Mouse (Mus musculus): ENCODE data around the gene Ifna4. TPM values are rescaled to one million over a fixed set of nuclear protein-coding genes. Genes with fewer than 3 reads are reported as not detected.
"Not testable (repeated sequence)": the region's sequence is repeated elsewhere in the genome, so short reads cannot be mapped to it uniquely, and the experiment has no call there.

The Ifna4 gene
- not detected for total RNA-seq (2021)

DNA sequence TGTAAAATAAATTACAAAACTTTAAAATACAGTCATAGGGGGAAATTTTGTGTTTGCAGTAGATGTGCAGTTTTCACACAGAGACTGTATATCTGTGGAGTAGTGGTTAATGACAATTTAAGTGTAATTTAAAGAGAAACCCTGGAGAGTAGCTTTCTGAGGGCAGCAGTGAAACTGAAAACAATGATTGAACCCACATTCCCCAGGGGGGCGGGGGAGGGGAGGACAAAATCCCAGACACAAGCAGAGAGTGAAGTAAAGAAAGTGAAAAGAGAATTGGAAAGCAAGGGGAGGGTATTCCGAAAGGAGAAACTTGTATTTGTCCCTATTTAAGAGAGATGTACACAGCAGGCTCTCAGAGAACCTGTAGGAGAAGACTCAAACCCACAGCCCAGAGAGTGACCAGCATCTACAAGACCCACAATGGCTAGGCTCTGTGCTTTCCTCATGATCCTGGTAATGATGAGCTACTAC lies at the start of gene Ifna4:
Gene Ifna4 (plus strand): TSS at position 424 of the 474 bp plus-strand sequence.
- intact Hi-C loops (cut with DNase I) = no loop called here

DNA sequence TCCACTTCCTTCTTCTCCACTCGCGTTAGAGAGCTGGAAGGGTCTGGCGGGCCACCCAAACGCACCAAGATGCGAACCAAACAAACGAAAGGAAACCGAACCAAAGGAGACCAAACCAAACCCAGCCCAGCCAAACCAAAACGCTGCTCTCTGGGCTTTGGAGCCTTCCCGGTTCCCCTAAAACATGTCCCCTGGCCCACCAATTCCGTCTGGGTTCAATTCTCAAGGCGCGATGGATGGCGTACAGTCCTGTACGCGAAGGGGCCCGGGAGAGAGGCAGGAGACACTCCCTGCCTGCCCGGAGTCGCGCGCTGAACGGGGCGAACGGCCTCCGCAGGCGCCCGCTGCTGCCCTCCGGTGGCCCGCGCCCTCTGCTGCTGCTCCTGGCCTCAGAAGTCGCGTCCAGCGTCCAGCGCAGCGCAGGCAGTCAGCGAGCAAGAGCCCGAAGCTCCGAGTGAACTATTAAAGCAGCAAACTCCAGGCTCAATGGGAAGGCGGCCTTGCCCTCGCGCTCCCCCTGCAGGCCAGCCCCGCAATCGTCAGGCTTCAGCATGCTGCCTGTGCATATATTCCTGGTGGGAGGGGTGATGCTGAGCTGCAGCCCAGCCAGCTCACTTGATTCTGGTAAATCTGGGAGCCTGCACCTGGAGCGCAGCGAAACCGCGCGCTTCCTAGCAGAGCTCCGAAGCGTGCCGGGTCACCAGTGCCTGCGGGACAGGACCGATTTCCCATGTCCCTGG lies 47.6 kb upstream of the Ifna4 start, which contains the start of gene Gm13275:
Gene Gm13275 (plus strand): TSS at position 552 of the 740 bp plus-strand sequence.
- intact Hi-C loops (cut with DNase I) = not testable (repeated sequence)
- DNase-seq = peak; percentile 67 to 87

More for the DNA sequence above, at the start of gene Ifna4:
- no peak for DNase-seq

DNA sequence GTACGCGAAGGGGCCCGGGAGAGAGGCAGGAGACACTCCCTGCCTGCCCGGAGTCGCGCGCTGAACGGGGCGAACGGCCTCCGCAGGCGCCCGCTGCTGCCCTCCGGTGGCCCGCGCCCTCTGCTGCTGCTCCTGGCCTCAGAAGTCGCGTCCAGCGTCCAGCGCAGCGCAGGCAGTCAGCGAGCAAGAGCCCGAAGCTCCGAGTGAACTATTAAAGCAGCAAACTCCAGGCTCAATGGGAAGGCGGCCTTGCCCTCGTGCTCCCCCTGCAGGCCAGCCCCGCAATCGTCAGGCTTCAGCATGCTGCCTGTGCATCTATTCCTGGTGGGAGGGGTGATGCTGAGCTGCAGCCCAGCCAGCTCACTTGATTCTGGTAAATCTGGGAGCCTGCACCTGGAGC lies 44.6 kb upstream of the Ifna4 start, which contains the start of gene Gm13279:
Gene Gm13279 (plus strand): TSS at position 301 of the 400 bp plus-strand sequence.
- DNase-seq = not testable (repeated sequence)

DNA sequence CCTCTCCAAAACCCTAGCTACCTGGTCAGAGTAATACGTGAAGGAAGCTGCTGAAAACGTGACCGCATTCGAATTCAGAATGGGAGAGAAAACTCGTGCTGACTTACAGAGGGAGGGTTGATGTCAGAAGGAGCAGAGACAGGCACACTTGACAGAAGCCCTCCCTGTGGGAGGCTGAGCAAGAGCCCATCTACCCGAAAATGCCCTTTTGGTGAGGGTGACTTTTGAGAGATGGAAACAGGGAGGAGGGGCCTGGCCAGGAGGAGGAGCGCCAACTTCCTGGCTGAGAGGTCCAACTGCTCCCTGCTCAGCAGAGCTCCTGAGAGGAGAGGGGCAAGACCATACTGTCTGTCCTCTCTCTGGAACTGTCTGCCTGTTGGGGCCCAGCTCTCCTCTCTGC lies 42.3 kb upstream of the Ifna4 start, which contains the start of gene Gm13285:
Gene Gm13285 (plus strand): TSS at position 301 of the 400 bp plus-strand sequence.
- intact Hi-C loops (cut with DNase I); DNase-seq: not testable (repeated sequence)

More for the DNA sequence above, 44.6 kb upstream of the Ifna4 start, which contains the start of gene Gm13279:
- intact Hi-C loops (cut with DNase I) = not testable (repeated sequence)

DNA sequence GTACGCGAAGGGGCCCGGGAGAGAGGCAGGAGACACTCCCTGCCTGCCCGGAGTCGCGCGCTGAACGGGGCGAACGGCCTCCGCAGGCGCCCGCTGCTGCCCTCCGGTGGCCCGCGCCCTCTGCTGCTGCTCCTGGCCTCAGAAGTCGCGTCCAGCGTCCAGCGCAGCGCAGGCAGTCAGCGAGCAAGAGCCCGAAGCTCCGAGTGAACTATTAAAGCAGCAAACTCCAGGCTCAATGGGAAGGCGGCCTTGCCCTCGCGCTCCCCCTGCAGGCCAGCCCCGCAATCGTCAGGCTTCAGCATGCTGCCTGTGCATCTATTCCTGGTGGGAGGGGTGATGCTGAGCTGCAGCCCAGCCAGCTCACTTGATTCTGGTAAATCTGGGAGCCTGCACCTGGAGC lies 38.7 kb upstream of the Ifna4 start, which contains the start of gene Gm13287:
Gene Gm13287 (plus strand): TSS at position 301 of the 400 bp plus-strand sequence.
- DNase-seq; intact Hi-C loops (cut with DNase I): not testable (repeated sequence)

DNA sequence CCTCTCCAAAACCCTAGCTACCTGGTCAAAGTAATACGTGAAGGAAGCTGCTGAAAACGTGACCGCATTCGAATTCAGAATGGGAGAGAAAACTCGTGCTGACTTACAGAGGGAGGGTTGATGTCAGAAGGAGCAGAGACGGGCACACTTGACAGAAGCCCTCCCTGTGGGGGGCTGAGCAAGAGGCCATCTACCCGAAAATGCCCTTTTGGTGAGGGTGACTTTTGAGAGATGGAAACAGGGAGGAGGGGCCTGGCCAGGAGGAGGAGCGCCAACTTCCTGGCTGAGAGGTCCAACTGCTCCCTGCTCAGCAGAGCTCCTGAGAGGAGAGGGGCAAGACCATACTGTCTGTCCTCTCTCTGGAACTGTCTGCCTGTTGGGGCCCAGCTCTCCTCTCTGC lies 36.4 kb upstream of the Ifna4 start, which contains the start of gene Gm13288:
Gene Gm13288 (plus strand): TSS at position 301 of the 400 bp plus-strand sequence.
- intact Hi-C loops (cut with DNase I); DNase-seq: not testable (repeated sequence)

DNA sequence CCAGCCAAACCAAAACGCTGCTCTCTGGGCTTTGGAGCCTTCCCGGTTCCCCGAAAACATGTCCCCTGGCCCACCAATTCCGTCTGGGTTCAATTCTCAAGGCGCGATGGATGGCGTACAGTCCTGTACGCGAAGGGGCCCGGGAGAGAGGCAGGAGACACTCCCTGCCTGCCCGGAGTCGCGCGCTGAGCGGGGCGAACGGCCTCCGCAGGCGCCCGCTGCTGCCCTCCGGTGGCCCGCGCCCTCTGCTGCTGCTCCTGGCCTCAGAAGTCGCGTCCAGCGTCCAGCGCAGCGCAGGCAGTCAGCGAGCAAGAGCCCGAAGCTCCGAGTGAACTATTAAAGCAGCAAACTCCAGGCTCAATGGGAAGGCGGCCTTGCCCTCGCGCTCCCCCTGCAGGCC lies 35.9 kb upstream of the Ifna4 start:
- intact Hi-C loops (cut with DNase I) = not testable (repeated sequence)
- peak; percentile 23 to 29 for DNase-seq

DNA sequence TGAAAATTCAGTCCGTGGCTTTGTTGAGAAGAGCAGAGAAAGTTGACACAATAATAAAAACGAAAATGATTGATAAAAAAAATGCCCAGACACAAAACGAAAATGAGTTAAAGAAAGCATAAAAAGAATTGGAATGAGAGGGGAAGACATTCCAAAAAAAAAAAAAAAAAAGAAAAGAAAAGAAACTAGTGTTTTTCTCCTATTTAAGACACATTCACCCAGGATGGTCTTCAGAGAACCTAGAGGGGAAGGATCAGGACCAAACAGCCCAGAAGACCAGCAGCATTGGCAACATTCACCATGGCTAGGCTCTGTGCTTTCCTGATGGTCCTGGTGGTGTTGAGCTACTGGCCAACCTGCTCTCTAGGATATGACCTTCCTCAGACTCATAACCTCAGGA lies 25.7 kb upstream of the Ifna4 start, which contains the start of gene Ifna7:
Gene Ifna7 (plus strand): TSS at position 301 of the 400 bp plus-strand sequence.
- no peak for DNase-seq
- intact Hi-C loops (cut with DNase I) = no loop called here

DNA sequence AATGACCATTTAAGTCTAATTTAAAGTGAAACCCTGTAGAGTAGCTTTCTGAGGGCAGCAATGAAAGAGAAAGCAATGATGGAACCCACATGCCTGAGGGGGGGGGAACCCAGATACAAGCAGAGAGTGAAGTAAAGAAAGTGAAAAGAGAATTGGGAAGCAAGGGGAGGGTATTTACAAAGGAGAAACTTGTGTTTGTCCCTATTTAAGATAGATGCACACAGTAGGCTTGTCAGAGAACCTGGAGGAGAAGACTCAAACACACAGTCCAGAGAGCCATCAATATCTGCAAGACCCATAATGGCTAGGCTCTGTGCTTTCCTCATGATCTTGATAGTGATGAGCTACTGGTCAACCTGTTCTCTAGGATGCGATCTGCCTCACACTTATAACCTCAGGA lies 22.0 kb upstream of the Ifna4 start, which contains the start of gene Ifna11:
Gene Ifna11 (plus strand): TSS at position 301 of the 400 bp plus-strand sequence.
- DNase-seq = no peak

DNA sequence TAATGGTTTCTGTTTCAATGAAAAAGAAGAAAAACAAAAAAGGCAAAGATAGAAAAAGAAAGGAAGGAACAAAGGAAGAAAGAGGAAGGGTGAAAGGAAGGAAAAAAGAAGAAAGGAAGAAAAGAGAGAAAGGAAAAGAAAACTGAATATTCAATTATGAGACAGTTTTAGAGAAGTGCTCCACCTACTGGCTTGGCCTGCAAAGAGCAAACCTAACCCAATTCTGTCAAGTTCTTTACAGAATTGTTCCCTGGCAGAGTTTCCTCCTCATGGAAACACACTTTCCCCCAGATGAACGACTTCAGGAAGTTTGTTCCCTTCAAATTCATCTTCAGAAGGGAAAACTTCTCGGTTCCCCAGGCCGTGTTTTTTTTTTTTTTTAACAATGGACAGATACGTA lies 18.7 kb upstream of the Ifna4 start:
- intact Hi-C loops (cut with DNase I) = loop anchor here (5.0 kb wide), 1 partner anchor 141 kb away; the partner anchor contains the start of gene Ifna2
- DNase-seq = no peak

More for the DNA sequence above, 22.0 kb upstream of the Ifna4 start, which contains the start of gene Ifna11:
- intact Hi-C loops (cut with DNase I) = loop anchor here (5.0 kb wide), 1 partner anchor 137 kb away; the partner anchor contains the start of gene Ifna2

DNA sequence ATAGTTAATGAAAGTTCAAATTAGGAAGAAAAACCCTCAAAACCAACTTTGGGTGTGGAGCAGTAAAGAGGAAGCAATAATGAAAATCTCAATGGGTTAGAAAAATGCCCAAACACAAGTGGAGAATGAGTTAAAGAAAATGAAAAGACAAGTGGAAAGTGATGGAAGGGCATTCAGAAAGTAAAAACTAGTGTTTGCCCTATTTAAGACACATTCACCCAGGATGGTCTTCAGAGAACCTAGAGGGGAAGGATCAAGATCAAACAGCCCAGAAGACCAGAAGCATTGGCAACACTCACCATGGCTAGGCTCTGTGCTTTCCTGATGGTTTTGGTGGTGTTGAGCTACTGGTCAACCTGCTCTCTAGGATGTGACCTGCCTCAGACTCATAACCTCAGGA lies 14.5 kb upstream of the Ifna4 start, which contains the start of gene Ifna6:
Gene Ifna6 (plus strand): TSS at position 301 of the 400 bp plus-strand sequence.
- intact Hi-C loops (cut with DNase I) = not testable (repeated sequence)

DNA sequence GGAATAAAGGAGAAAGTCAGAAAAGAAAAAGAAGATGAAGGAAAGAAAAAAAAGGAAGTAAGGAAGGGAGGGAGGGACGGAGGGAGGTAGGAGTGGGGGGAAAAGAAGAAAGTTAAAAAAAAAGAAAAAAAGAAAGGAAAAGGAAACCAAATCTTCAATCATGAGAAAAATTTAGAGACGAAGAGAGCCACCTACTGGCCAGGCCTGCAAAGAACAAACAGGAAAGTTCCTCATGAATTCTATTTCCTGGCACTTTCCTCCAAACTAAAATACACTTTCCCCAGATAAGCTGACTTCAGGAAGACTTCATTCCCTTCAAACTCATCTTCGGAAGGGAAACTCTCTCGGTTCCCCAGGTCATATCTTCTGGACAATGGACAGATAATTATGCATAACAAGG lies 11.1 kb upstream of the Ifna4 start:
- intact Hi-C loops (cut with DNase I) = no loop called here
- peak; percentile 3 to 14 for DNase-seq

More for the DNA sequence above, 14.5 kb upstream of the Ifna4 start, which contains the start of gene Ifna6:
- DNase-seq = not testable (repeated sequence)

DNA sequence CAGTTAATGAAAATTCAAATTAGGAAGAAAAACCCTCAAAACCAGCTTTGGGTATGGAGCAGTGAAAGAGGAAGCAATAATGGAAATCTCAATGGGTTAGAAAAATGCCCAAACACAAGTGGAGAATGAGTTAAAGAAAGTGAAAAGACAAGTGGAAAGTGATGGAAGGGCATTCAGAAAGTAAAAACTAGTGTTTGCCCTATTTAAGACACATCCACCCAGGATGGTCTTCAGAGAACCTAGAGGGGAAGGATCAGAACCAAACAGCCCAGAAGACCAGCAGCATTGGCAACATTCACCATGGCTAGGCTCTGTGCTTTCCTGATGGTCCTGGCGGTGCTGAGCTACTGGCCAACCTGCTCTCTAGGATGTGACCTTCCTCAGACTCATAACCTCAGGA lies 6.4 kb upstream of the Ifna4 start, which contains the start of gene Ifna5:
Gene Ifna5 (plus strand): TSS at position 301 of the 400 bp plus-strand sequence.
- DNase-seq; intact Hi-C loops (cut with DNase I): not testable (repeated sequence)

DNA sequence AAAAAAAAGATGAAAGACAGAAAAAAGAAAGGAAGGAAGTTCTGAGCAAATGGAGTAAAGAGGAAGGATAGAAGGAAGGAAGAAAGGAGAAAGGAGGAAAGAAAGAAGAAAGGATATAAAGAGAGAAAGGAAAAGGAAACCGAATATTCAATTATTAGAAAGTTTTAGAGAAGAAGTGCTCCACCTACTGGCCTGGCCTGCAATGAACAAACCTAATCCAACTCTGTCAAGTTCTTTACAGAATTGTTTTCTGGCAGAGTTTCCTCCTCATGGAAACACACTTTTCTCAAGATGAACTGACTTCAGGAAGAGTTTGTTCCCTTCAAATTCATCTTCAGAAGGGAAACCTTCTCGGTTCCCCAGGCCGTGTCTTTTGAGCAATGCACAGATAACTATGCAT lies 2.8 kb upstream of the Ifna4 start:
- intact Hi-C loops (cut with DNase I) = no loop called here
- DNase-seq = peak in 1 of 2 experiments; percentile 5

DNA sequence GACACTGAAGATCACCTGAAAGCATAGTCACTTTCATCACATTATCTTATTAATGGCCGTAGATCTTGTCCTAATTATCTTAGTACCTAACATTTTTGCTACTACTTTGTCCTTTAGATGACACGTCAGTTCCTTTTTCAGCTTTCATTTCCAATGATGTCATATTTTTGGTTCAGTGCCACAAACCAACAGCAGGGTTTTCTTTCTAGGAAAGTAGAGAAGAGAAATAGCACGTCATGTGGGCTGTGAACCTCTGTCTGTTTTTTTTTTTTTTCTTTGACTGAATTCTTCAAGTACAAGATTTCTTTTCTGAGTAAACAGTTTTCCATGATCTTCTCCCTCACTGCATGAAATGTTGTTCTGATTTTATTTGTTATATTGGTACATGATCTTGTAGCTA lies 1.6 kb upstream of the Ifna4 start:
- DNase-seq = no peak
- intact Hi-C loops (cut with DNase I) = no loop called here

DNA sequence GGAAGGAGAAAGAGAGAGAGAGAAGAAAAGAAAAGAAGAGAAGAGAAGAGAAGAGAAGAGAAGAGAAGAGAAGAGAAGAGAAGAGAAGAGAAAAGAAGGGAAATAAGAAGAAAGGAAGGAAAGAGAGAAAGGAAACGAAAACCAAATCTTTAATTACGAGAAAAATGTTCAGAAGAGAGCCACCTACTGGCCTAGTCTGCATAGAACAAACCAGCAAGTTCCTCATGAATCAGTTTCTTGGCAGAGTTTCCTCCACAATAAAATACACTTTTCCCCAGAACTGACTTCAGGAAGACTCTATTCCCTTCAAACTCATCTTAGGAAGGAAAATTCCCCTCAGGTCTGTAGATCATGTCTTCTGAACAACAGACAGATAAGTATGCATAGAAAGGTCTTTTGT lies 3.7 kb downstream of the Ifna4 start:
- intact Hi-C loops (cut with DNase I) = no loop called here
- no peak for DNase-seq

DNA sequence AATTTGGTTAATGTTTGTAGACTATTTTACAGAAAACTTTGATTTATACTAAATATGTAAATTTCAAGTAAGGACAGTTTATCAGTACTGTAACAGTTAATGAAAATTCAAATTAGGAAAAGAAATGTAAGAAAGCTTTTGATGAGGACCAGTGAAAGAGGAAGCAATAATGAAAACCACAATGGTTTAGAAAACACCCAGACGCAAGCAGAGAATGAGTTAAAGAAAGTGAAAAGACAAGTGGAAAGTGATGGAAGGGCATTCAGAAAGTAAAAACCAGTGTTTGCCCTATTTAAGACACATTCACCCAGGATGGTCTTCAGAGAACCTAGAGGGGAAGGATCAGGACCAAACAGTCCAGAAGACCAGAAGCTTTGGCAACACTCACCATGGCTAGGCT lies 8.0 kb downstream of the Ifna4 start, which contains the start of gene Ifna1:
Gene Ifna1 (plus strand): TSS at position 390 of the 400 bp plus-strand sequence.
- intact Hi-C loops (cut with DNase I) = no loop called here
- no peak for DNase-seq

DNA sequence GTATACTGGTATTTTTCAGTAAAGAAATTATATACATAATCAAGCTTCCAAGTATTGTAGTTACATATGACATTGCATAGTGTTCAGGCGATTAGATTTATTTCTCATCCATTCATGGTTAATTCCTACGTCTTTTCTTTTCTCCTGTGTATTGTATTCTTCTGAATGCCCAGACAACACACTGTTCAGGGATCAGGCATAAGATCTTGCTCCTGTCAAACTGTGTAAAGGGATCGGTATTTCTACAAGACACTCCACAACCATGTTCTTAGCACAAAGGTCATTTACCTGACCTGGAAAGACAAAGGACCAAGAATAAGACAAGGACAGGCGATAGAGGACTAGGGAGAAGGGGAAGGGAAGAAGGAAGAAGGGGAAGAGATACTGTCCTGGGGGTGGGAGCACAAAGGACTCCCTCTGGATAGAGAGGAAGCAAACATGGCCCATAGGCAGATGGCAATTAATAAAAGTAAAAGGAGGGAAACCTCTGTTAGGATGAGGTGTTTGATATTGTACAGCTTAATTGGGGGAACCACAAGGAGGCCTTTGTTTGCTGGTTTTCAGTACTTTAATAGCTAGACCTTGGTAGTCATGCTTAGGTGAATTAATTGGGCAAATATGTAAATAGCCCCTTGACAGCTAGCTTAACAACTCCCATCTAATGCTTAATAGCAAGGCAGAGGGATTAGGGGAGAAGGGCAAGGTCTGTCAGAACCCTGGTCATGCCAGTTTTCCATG lies 9.5 kb downstream of the Ifna4 start:
- intact Hi-C loops (cut with DNase I) = no loop called here
- no peak for DNase-seq

DNA sequence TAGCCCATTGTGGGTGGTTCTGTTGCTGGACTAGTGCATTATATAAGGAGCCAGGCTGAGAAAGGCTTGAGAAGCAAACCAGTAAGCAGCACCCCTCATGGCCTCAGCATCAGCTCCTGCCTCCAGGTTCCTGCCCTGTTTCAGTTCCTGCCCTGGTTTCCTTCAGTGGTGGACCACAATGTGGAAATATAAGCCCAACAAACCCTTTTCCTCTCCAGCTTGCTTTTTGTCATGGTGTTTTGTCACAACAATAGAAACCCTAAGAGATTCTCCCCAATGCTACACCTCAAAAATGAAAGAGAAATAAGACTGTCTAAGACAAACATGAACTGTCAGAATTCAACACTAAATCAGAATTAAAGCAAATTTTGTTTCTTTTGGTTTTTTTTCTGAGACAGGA lies 17.6 kb downstream of the Ifna4 start:
- no peak for DNase-seq
- intact Hi-C loops (cut with DNase I) = no loop called here

DNA sequence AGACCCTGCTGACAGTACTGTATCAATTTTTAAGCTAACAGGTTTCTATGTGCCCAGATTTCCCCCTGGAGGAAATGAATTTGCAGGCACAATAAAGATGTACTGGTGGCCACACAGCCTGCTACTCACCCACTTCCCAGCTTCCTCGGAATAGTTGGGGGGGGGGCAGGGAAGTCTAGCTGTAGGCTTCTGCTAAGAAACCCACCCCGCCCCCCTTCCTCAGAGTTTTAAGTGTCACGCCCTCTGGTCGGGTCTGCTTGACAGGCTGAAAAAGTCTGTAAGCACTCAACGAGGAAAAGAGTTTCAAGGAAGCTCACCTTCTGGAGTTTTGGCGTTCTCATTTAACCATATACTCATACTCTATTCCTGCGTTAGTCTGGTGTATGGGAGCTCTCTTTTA lies 21.6 kb downstream of the Ifna4 start:
- intact Hi-C loops (cut with DNase I) = no loop called here
- DNase-seq = no peak
